Mouse (Mus musculus) skeletal muscle tissue, adult 2 months (tissue): ENCODE data around the gene Nol7.
A peak's percentile ranks its signal among the peaks of the same experiment; 100 is the strongest.

Experiments
- DNase-seq: peaks from one replicate; pipeline ENCODE4 v3.0.0-alpha.2; 2012; ENCODE audit warnings: low read depth, low spot score

The Nol7 gene

GRCm38 (mm10) chr13:43398297-43399080, at the start of gene Nol7:
Gene Nol7 (plus strand): TSS chr13:43398390.
- peak; percentile 93 for DNase-seq

DNA sequence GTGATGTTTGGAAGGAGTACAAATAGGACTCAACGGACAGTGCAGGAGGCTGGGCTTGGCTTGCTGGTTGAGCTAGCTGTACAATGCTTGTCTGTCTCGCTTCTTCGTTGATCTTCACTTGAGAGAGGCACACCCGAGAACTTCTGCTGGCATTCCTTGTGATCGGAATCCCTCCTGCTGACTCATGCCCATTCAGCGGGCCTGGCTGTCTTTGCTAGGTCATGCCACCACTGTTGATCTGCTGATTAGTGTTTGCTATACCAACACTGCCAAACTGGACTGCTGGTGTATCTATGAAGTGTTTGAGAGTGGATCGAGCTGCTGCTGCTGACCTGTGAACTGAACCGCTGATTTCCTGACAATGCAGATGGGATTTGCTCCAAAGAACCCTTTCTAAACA, 48.8 kb upstream of the Nol7 start:
- no peak for DNase-seq

- DNase-seq: no peak
Measured at GRCm38 (mm10) chr13:43350489-43351169, 47.6 kb upstream of the Nol7 start.

GRCm38 (mm10) chr13:43353356-43353755, 44.8 kb upstream of the Nol7 start:
- DNase-seq: no peak

- DNase-seq: no peak
Measured at GRCm38 (mm10) chr13:43354362-43354761, 43.8 kb upstream of the Nol7 start.

GRCm38 (mm10) chr13:43356346-43357125, 41.7 kb upstream of the Nol7 start:
- no peak for DNase-seq

DNA sequence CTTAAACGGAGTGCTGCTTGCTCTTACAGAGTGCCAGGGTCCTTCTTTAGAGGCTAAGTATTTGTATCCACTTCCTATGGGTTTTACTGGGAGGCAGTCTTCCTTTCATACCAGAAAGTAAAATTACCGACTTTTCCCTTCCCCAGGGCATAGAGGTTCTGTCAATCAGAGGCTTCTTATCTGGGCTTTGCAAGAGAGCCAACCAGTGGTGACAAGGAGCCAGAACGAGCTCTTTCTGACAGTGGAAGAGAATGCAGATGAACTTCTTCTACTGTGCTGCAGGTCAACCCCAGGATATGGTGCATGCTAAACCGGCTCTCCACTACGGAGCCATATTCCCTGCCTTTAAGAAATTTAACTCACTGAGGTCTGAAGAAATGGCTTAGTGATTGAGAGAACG, 37.7 kb upstream of the Nol7 start:
- DNase-seq: no peak

GRCm38 (mm10) chr13:43362353-43362752, 35.8 kb upstream of the Nol7 start:
- no peak for DNase-seq

GRCm38 (mm10) chr13:43364985-43365824, 33.0 kb upstream of the Nol7 start, which contains the start of gene Sirt5:
Gene Sirt5 (plus strand): TSS chr13:43365496.
- DNase-seq: peak; percentile 64

- no peak for DNase-seq
Measured at GRCm38 (mm10) chr13:43365825-43366184, 32.4 kb upstream of the Nol7 start.

DNA sequence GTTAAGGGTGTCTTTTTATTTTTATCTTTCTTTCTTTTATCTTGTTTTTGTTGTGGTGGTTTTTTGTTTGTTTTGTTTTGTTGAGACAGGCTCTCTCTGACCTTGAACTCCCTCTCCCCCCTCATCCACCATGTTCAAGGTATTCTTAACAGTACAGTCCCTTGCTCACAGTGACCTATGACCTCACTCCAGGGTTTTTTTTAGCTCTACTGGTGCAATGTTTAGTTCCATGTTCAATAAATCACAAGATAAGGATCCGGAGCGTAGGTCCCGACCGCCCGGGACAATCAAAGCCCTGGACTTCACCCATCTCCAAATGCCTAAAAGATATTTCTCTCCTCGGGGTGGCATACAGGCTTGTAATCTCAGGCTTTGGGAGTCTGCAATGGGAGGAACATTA, 28.1 kb upstream of the Nol7 start:
- DNase-seq: no peak

- no peak for DNase-seq
Measured at GRCm38 (mm10) chr13:43372892-43373291, 25.3 kb upstream of the Nol7 start.

GRCm38 (mm10) chr13:43374205-43374604, 24.0 kb upstream of the Nol7 start:
- no peak for DNase-seq

GRCm38 (mm10) chr13:43374918-43375432, 23.2 kb upstream of the Nol7 start:
- DNase-seq: no peak

- DNase-seq: no peak
Measured at GRCm38 (mm10) chr13:43379989-43380388, 18.2 kb upstream of the Nol7 start.

- DNase-seq: no peak
Measured at GRCm38 (mm10) chr13:43385321-43385720, 12.9 kb upstream of the Nol7 start.

DNA sequence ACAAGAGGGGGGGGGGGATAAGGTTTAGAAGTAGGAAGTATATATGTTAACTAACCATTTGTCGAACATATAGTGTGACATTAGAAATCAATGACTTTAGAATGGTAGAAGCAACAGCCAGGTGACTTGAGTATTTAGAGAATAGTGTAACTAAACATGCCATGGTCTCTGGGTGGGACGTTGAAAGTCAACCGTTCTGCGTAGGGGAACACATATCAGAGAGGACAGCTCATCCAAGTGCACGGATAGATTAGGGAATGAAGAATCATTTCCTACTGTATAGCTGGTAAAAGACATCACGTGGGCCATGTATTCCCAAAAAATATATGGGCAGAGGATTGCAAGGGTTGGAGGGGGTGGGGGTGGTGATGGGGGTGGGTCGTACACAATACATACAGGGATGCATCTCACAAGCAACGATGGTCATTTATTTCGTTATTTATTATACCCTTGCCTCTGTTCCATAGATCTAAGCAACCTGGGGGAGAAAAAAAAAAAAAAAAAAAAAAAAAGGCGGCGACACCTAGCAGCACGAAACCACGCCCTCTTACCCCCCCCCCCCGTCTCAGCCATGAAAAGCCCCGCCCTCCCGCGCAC, 392 bp upstream of the Nol7 start:
- DNase-seq: no peak

DNA sequence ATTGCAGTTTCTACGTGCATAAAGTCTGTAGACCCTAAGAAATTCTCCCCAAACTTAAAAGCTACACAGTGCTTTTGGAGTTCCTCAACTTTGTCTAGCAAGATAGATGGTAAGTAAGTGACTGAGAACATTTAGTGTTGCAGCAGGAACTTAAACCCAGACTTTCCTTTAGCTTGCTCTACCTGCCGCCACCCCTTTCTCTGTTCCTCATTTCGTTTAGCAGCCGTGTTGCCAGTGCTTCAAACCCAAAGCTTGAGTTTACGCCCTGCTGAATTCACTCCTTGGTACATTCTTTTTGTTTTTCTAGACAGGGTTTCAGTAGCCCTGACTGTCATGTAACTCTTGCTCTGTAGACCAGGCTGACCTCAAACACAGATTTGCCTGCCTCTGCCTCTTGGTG, 1.4 kb downstream of the Nol7 start:
- no peak for DNase-seq

GRCm38 (mm10) chr13:43412311-43412710, 14.1 kb downstream of the Nol7 start:
- DNase-seq: no peak

DNA sequence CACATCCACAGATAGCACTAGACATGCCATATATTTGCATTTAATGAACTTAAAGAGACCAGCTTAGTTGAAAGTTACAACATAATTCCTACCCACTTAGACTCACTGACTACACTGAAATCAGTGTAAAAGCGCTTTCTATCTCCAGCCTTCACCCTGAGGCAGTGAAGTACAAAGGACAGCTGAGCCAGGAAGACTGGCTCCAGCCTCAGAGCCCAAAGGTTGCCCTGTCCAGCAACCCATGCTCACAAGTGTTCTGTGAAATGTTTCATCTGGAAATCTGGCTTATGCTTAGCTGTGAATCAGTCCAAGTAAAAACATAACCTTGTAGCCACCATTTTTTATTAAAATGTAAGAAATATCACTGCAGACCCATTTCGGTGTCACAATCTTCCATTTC, 15.4 kb downstream of the Nol7 start:
- no peak for DNase-seq

- no peak for DNase-seq
Measured at GRCm38 (mm10) chr13:43415249-43415648, 17.1 kb downstream of the Nol7 start.
